Mouse (Mus musculus): ENCODE measurements at regions not wholly inside any gene's neighbourhood (a gene's known extent, or its start where the extent isn't known, plus 50 kb on each side); places are given as distances from the start of the nearest gene placed in this dataset.

- no peak overlapping the region for H3K27ac ChIP-seq (ENCODE audit: low read length)
- ATAC-seq, result no peak
Observed at GRCm38 (mm10) chr10:97282841-97283496, 196.4 kb upstream of the Dcn start.

GRCm38 (mm10) chr10:97304791-97305355, 174.5 kb upstream of the Dcn start:
- ATAC-seq (no peak), DNase-seq (ENCODE audit: low spot score) (no peak)

More at GRCm38 (mm10) chr10:97282841-97283496, 196.4 kb upstream of the Dcn start:
- Histone ChIP-seq H3K4me3 (ENCODE audit: low read depth, low read length) (no peak overlapping the region), H3K4me2 (replicated peaks; ENCODE audit: low read depth, low read length) (no peak overlapping the region), H3K9me3 (ENCODE audit: low read length) (no peaks in the 10 kb centered on the region), H3K4me1 (ENCODE audit: insufficient read depth, low read depth, low read length) (no peaks in the 10 kb centered on the region), H3K27me3 (replicated peaks; ENCODE audit: insufficient read depth, low read length) (no peaks in the 10 kb centered on the region), H3K36me3 (ENCODE audit: insufficient read depth, low read length) (no peaks in the 10 kb centered on the region), H3K9ac (replicated peaks; ENCODE audit: low read depth) (no peak overlapping the region)
- 37% methylated on average over 4 of the region's 4 CpGs for WGBS
- peak; percentile 76 for DNase-seq (ENCODE audit: low spot score)
- no peak for TF ChIP-seq CTCF (IDR thresholded peaks at IDR 0.05)
- peak; percentile 51; the same call in 1 of the 2 replicates for TF ChIP-seq EP300 (IDR thresholded peaks at IDR 0.05)

GRCm38 (mm10) chr10:97309580-97309979, 169.8 kb upstream of the Dcn start:
- DNase-seq (ENCODE audit: low spot score) (peak; percentile 58), ATAC-seq (no peak)
- no peaks in the 10 kb centered on the region for H3K27me3 ChIP-seq (replicated peaks; ENCODE audit: insufficient read depth, low read length)
- H3K27ac ChIP-seq (ENCODE audit: low read length), result no peak overlapping the region
- 46% methylated on average over 5 of the region's 5 CpGs for WGBS
- no peak overlapping the region for H3K4me2 ChIP-seq (replicated peaks; ENCODE audit: low read depth, low read length)
- no peaks in the 10 kb centered on the region for H3K36me3 ChIP-seq (ENCODE audit: insufficient read depth, low read length)
- no peaks in the 10 kb centered on the region for H3K9me3 ChIP-seq (ENCODE audit: low read length)
- no peak overlapping the region for H3K4me3 ChIP-seq (ENCODE audit: low read depth, low read length)
- no peak overlapping the region for H3K9ac ChIP-seq (replicated peaks; ENCODE audit: low read depth)
- TF ChIP-seq CTCF (IDR thresholded peaks at IDR 0.05) (no peak), EP300 (IDR thresholded peaks at IDR 0.05) (no peak)
- H3K4me1 ChIP-seq (ENCODE audit: insufficient read depth, low read depth, low read length), result no peaks in the 10 kb centered on the region

More at GRCm38 (mm10) chr10:97304791-97305355, 174.5 kb upstream of the Dcn start:
- Histone ChIP-seq H3K4me2 (replicated peaks; ENCODE audit: low read depth, low read length) (no peak overlapping the region), H3K36me3 (ENCODE audit: insufficient read depth, low read length) (no peaks in the 10 kb centered on the region), H3K9ac (replicated peaks; ENCODE audit: low read depth) (no peak overlapping the region), H3K9me3 (ENCODE audit: low read length) (no peaks in the 10 kb centered on the region), H3K4me3 (ENCODE audit: low read depth, low read length) (no peak overlapping the region), H3K27ac (ENCODE audit: low read length) (no peak overlapping the region), H3K27me3 (replicated peaks; ENCODE audit: insufficient read depth, low read length) (no peaks in the 10 kb centered on the region), H3K4me1 (ENCODE audit: insufficient read depth, low read depth, low read length) (no peaks in the 10 kb centered on the region)
- 46% methylated on average over 3 of the region's 3 CpGs for WGBS
- TF ChIP-seq EP300 (IDR thresholded peaks at IDR 0.05), result no peak
- TF ChIP-seq CTCF (IDR thresholded peaks at IDR 0.05), result no peak

GRCm38 (mm10) chr10:97312509-97312908, 166.9 kb upstream of the Dcn start:
- TF ChIP-seq EP300 (IDR thresholded peaks at IDR 0.05), result no peak
- TF ChIP-seq CTCF (IDR thresholded peaks at IDR 0.05), result no peak
- no peak for DNase-seq (ENCODE audit: low spot score)
- Histone ChIP-seq H3K4me1 (ENCODE audit: insufficient read depth, low read depth, low read length) (no peaks in the 10 kb centered on the region), H3K9me3 (ENCODE audit: low read length) (no peaks in the 10 kb centered on the region), H3K4me2 (replicated peaks; ENCODE audit: low read depth, low read length) (peak overlapping the region; percentile 54), H3K27me3 (replicated peaks; ENCODE audit: insufficient read depth, low read length) (no peaks in the 10 kb centered on the region), H3K4me3 (ENCODE audit: low read depth, low read length) (peak overlapping the region; percentile 37), H3K9ac (replicated peaks; ENCODE audit: low read depth) (no peak overlapping the region), H3K27ac (ENCODE audit: low read length) (peak overlapping the region; percentile 80; the same call in 1 of the 2 replicates), H3K36me3 (ENCODE audit: insufficient read depth, low read length) (no peaks in the 10 kb centered on the region)
- ATAC-seq, result no peak; the same call in 1 of the 2 replicates
- 16% methylated on average over 12 of the region's 12 CpGs for WGBS

- Histone ChIP-seq H3K4me3 (ENCODE audit: low read depth, low read length) (peak overlapping the region; percentile 37), H3K4me1 (ENCODE audit: insufficient read depth, low read depth, low read length) (no peaks in the 10 kb centered on the region), H3K27ac (ENCODE audit: low read length) (peak overlapping the region; percentile 80), H3K27me3 (replicated peaks; ENCODE audit: insufficient read depth, low read length) (no peaks in the 10 kb centered on the region), H3K9me3 (ENCODE audit: low read length) (no peaks in the 10 kb centered on the region), H3K36me3 (ENCODE audit: insufficient read depth, low read length) (no peaks in the 10 kb centered on the region), H3K9ac (replicated peaks; ENCODE audit: low read depth) (peak overlapping the region; percentile 33; the same call in 1 of the 2 replicates), H3K4me2 (replicated peaks; ENCODE audit: low read depth, low read length) (peak overlapping the region; percentile 54)
- TF ChIP-seq EP300 (IDR thresholded peaks at IDR 0.05) (no peak), CTCF (IDR thresholded peaks at IDR 0.05) (peak; percentile 88)
- DNase-seq (ENCODE audit: low spot score) (peak; percentile 96), ATAC-seq (peak; percentile 93)
- under 1% methylated on average over 17 of the region's 17 CpGs for WGBS
Observed at GRCm38 (mm10) chr10:97312978-97313377, 166.4 kb upstream of the Dcn start.

GRCm38 (mm10) chr10:97313407-97313901, 166.0 kb upstream of the Dcn start:
- Histone ChIP-seq H3K4me1 (ENCODE audit: insufficient read depth, low read depth, low read length) (no peaks in the 10 kb centered on the region), H3K36me3 (ENCODE audit: insufficient read depth, low read length) (no peaks in the 10 kb centered on the region), H3K4me2 (replicated peaks; ENCODE audit: low read depth, low read length) (peak overlapping the region; percentile 54), H3K4me3 (ENCODE audit: low read depth, low read length) (peak overlapping the region; percentile 37), H3K27me3 (replicated peaks; ENCODE audit: insufficient read depth, low read length) (no peaks in the 10 kb centered on the region), H3K9me3 (ENCODE audit: low read length) (no peaks in the 10 kb centered on the region), H3K9ac (replicated peaks; ENCODE audit: low read depth) (peak overlapping the region; percentile 33; the same call in 1 of the 2 replicates), H3K27ac (ENCODE audit: low read length) (peak overlapping the region; percentile 80)
- peak; percentile 93 for ATAC-seq
- peak; percentile 96 for DNase-seq (ENCODE audit: low spot score)
- peak; percentile 55 for TF ChIP-seq EP300 (IDR thresholded peaks at IDR 0.05)
- TF ChIP-seq CTCF (IDR thresholded peaks at IDR 0.05), result no peak
- under 1% methylated on average over 13 of the region's 13 CpGs for WGBS
